Mouse (Mus musculus) lung, adult 2 months (tissue): ENCODE measurements around the gene Gm27029.

Source experiments
- CTCF ChIP-seq: fragments of 200-500 bp; IDR thresholded peaks from 2 replicates; pipeline ENCODE4 v1.5.1; 2011; ENCODE audit warnings: mild to moderate bottlenecking, low read length, control low read depth; ENCODE audit not compliant: insufficient read depth
- POLR2A ChIP-seq: fragments of 200-500 bp; IDR thresholded peaks from 2 replicates; pipeline ENCODE4 v1.6.1; 2011; ENCODE audit warnings: low read depth, mild to moderate bottlenecking, control low read depth, low read length, borderline replicate concordance; ENCODE audit errors: extremely low read depth

DNA sequence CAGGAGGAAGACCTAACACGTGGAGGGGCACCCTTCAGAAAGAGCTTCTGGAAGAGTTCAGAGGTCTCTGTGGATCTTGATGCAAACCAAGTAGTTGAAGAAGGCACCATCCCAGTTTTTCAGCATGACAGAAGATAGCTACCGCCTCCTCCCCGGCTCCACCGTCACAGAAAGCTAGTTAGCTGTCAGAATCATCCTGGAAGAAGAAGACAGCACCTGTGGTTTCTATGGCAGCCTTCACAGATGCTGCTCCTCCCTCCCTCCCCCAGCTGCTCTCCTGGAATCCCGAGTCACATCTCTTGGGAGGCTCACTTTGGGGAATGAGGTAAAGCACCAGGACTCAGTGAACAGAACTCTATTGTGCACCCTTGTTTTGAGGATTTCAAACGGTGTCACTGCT, 5.6 kb downstream of the Gm27029 start:
- TF ChIP-seq POLR2A (no peak), CTCF (no peak)
